Mouse (Mus musculus): ENCODE measurements around the gene Podxl2.

Gene Podxl2

GRCm38 (mm10) chr6:88803051-88803450, 71.8 kb downstream of the Podxl2 start:
- in situ Hi-C loops (cut with MboI, MseI): loop anchor here (5.0 kb wide), 1 partner anchor 61 kb away; no protein-coding TSS in a partner anchor

GRCm38 (mm10) chr6:88800735-88801134, 74.1 kb downstream of the Podxl2 start:
- in situ Hi-C loops (cut with MboI, MseI): loop anchor here (5.0 kb wide), 1 partner anchor 58 kb away; no protein-coding TSS in a partner anchor

- in situ Hi-C loops (cut with MboI, MseI): loop anchor here (5.0 kb wide), 1 partner anchor 58 kb away; no protein-coding TSS in a partner anchor
Measured at GRCm38 (mm10) chr6:88800191-88800590, 74.7 kb downstream of the Podxl2 start.

GRCm38 (mm10) chr6:88794561-88794971, 80.3 kb downstream of the Podxl2 start:
- in situ Hi-C loops (cut with MboI, MseI): no loop called here

GRCm38 (mm10) chr6:88793872-88794271, 81.0 kb downstream of the Podxl2 start:
- in situ Hi-C loops (cut with MboI, MseI): no loop called here

- in situ Hi-C loops (cut with MboI, MseI): no loop called here
Measured at GRCm38 (mm10) chr6:88793243-88793642, 81.6 kb downstream of the Podxl2 start.

Data from regulatory T cell (primary cell).